Mouse (Mus musculus) adrenal gland, postnatal 10 days (tissue): ENCODE measurements around the gene Cox19. TPM values are rescaled to one million over a fixed set of nuclear protein-coding genes. Genes with fewer than 3 reads are reported as not detected.

Experiments used
- DNase-seq: peaks from one replicate; pipeline ENCODE4 v3.0.0; 2021; ENCODE audit warnings: mixed read lengths
- microRNA-seq: library from miRNA; unstranded; fragments of <30 nt; microRNA quantifications from one replicate; pipeline ENCODE4 v1.2.0, GENCODE M21; 2021
- total RNA-seq, 2 experiments: library from RNA; stranded (reverse); gene quantifications; 2 replicates each; pipeline ENCODE4 v1.2.3; 2021

The Cox19 gene
- total RNA-seq, 2 experiments from 2014 or later = 81.5 to 84.7 TPM

GRCm38 (mm10) chr5:139291811-139292560, 59.2 kb downstream of the Cox19 start:
- DNase-seq = peak; percentile 37

- no peak for DNase-seq
These were observed 60.6 kb downstream of the Cox19 start for GRCm38 (mm10) chr5:139290467-139291259.

GRCm38 (mm10) chr5:139288591-139288990, 62.6 kb downstream of the Cox19 start:
- no peak for DNase-seq

- DNase-seq = no peak
These were observed 63.4 kb downstream of the Cox19 start for GRCm38 (mm10) chr5:139287787-139288186.

- DNase-seq = no peak
These were observed 64.1 kb downstream of the Cox19 start for GRCm38 (mm10) chr5:139287099-139287498.

Small RNA genes within 50 kb of the gene (microRNA-seq; reads per million reads assigned to microRNA genes)
- 700 reads per million, percentile 69 among the genes with 10 or more reads in this experiment for gene Mir339

Other genes starting within 250 kb of the Cox19 start
- gene Prkar1b, start 201.4 kb downstream of the Cox19 start, total RNA-seq = 10 to 100 TPM; 14.9 to 24.9 TPM
- gene Dnaaf5, start 201.2 kb downstream of the Cox19 start, total RNA-seq = 10 to 100 TPM; 15.9 to 19.1 TPM
- gene Sun1, start 150.8 kb downstream of the Cox19 start, total RNA-seq = 10 to 100 TPM; 59.5 to 78.6 TPM
- gene Get4, start 99.1 kb downstream of the Cox19 start, total RNA-seq = 10 to 100 TPM; 69.6 to 82.9 TPM
- gene Adap1, start 25.8 kb downstream of the Cox19 start, total RNA-seq = 1 to 10 TPM; 5.9 to 7.5 TPM
- not detected for gene Cyp2w1, start 1.2 kb upstream of the Cox19 start, total RNA-seq
- 10 to 100 TPM; 12.0 to 13.2 TPM for gene Gpr146, start 26.3 kb upstream of the Cox19 start, total RNA-seq
- under 1 TPM; 0.81 to 0.91 TPM for gene C130050O18Rik, start 53.9 kb upstream of the Cox19 start, total RNA-seq
- gene Gper1, start 71.7 kb upstream of the Cox19 start, total RNA-seq = 1 to 10 TPM; 4.1 to 5.6 TPM
- 10 to 100 TPM; 10.6 to 12.9 TPM for gene 3110082I17Rik, start 109.1 kb upstream of the Cox19 start, total RNA-seq
- gene Zfand2a, start 133.1 kb upstream of the Cox19 start, total RNA-seq = 10 to 100 TPM; 23.2 to 26.3 TPM
- not detected for gene Uncx, start 192.1 kb upstream of the Cox19 start, total RNA-seq